Mouse (Mus musculus): Measurements from ENCODE around the gene Fam171a2.

Fam171a2 gene

DNA sequence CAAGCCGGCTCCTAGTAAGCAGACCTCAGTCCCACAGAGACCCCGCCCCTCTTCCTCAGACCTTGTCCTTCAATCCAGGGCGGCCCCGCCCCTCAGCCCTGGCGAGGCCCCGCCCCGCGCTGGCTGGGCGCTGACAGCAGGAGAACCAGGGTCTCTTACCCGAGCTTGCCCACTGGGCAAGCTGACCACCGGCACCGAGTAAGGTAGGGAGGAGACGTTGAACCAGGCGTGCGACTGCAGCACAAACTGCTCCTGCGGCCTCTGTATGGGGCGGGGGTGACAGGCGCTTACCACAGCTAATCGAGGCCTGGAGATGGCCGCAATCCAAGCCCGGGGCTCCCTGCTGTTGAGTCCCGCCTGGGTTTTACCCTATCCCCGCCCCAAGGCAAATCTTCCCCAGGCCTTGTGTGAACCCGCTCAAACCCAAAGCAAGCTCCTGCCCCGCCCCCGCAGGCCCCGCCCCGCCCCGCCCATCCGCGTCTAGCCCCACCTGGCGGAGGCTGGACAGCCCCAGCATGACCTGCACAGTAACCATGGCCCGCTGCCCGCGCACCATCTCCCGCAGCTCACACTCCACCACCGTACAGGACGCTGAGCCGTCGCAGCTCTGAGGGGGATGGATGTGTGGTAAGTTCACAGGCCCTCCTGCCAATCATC lies 8.4 kb upstream of the Fam171a2 start:
- in situ Hi-C loops (cut with MboI, MseI): no loop called here

DNA sequence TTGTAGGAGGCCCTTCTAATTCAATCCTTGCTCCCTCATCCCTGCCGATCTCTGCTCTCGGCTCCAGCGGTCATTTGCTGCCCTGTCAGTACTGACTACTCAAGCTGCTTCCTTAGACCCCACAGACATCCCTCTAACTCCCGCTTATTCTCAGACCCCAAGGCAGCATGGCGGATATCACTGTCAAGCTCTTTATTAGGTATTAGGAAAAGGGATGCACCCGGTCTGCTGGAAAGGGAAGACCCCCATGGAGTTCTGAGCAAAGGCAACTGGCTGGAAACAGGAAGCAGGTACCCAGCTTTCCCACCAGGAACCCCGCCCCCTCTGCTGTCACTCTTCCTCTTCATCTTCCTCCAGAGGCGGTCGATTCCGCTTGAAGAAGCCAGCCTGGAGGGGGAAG lies 5.6 kb upstream of the Fam171a2 start:
- in situ Hi-C loops (cut with MboI, MseI): no loop called here

DNA sequence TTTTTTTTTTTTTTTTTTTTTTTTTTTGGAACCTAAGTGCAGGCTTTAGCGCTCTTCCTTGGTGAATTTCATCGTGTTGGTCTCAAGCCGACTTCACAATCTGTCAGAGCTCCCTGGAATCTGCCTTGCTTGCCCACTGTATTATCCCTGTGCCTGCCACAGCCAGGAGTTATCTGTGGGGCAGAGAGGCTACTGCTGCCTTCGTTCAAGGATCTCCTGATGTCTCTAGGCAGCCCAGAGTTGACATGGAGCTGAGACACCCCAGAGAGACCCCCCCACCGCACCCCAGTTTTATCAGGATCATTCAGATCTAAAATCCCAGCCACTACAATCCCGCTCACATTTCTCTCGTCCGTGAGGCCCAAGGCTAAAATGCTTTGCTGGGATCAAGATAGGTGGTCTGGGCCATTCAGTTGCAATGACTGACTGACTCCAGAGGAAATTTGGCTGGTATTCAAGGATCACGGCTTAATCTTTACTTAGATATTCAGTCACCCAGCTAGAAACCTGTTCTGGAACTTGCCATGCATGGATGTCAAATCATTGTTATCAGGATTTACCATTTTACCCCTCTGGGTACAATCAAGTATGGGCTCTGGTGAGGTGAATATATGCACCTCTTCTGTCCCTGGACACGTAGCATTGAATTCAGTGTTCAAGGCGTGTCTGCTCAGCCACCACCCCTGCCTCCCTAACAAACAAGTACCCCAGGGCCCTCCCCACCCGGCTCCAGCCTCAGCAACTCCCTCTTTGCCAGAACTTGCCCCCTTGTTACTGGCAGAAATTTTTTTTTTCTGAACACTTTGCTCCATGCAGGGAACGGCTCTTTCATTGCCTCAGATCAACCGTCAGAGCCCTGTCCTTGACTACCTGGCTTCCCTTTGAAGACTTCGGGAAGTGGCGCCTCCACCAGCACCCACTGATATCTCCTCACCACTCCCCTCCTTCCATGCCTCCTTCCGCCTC lies 1.8 kb upstream of the Fam171a2 start:
- in situ Hi-C loops (cut with MboI, MseI): no loop called here

DNA sequence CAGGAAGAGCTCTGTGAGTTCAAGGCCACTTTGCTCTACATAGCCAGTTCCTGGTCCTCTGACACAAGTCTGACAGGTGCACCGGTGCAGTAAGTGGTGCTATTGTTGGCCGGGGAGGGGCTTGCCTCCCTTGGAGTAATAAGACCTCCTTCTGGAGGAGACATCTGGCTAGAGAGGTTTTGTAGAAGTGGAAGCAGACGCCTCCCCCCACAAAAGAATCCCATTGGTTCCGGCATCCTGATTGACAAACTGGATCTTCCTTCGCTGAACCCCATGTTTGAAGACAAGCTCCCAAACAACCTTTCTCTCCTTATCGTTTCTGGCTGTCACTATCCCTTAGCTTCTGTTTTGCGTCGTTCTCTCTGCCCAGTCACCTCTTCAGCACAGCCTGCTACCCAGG lies 845 bp upstream of the Fam171a2 start:
- in situ Hi-C loops (cut with MboI, MseI): no loop called here

DNA sequence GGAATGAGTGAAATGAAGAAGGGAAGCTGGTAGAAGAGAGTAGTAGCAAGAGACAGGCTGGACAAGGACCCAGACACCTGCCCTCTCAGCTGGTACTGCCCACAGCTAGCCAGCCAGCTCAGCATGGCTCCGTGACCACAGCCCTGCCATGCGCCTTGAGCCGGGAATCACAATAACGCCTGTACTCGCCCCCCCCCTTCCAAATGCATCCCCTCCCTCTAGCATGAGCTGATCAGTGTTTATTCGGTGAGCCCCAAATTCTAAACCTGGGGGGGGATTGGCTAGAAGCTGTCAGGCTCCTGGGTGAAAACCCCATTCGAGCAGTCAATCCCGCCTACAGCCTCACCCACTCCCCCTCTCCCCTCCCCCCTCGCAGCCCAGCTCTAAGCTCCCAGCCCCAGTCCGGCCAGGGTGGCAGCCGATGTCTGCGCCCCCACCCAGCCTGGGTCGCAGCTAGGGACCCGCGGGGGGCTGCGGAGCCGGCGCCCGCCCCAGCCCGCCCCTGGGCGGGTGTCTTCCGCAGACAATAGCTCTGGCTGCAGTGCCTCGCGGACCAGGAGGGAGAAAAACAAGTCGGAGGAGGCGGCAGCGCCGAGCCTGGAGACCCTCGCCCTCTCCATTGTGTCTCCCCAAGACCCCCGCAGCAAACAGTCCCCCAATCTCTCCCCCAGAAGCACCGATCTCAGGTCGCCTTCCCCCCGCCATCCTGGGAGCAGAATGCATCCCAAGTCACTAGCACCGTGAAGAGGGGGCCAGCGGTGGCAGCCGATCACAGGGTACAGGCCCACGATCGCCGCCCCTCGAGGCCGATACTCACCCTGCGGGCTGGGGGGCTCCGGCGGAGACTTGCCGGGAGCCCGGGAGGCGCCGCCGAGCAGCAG lies 661 bp downstream of the Fam171a2 start:
- in situ Hi-C loops (cut with MboI, MseI): no loop called here

DNA sequence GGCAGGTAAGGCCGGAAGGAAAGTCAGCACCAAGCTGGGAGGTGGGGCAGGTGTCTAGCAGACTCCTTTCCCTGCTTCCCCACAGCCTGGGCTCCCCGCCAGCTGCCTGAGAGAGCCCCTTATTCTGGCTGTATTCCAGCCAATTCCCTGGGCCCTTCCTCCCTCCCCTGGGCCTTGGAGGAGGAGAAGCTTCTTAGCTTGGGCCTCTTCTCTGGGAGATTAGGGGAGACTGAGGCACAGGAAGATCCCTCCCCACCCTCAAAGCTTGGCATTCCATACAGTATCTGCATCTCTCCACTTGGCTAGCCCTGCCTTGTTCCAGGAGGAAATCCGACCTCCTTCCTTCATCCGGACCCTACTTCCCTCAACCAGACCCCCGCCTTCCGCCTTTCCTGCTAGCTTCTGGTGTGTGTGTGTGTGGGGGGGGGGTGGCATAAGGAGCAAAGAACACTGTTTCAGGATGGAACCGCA lies 1.6 kb downstream of the Fam171a2 start:
- in situ Hi-C loops (cut with MboI, MseI): no loop called here

DNA sequence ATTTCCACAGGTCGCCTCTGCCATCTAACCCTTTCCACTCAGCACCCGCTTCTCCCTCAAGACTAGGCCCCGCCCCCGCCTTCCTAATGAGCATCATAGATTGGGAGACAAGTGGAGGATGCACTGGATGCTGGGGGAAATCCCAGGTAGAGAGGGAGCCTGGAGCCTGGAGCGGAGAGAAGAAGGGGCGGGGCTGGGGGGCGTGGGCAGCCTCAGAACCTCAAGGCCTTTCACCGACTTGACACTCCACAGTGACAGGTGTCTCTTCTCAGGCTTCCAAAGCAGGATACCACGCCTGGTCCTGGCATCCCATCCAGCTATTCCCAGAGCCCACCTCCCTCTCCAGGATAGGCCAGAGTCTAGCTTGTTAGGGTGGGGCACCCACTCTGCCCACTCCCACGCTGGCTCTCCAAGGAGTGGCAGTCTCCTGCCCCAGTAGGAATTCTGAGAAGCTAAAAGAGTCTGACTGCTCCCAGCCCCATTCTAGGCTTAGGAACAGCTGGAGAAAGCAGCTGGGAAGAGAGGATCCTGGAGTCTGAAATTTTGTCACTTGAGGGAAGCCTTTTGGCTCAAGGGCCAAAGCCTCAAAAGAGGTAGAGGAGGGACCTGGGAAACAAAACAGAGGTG lies 2.1 kb downstream of the Fam171a2 start:
- in situ Hi-C loops (cut with MboI, MseI): no loop called here

DNA sequence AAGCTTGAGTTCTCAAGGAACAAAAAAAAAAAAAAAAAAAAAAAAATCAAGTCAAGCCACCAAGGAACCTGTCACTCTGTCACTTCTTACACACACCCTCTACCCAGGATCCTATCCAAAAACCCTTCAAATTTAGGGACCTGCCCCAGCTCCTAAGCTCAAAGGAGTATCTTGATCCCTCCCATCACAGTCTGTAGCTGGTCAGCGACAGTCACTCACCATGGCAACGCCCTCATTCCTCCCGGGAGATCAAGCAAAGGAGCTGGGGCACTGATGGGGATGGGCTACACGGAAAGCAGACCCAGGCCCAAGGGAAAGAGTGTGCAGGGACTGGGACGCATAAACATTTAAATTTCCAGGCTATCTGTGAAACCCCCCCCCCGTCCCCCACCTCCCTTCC lies 2.7 kb downstream of the Fam171a2 start:
- in situ Hi-C loops (cut with MboI, MseI): no loop called here

DNA sequence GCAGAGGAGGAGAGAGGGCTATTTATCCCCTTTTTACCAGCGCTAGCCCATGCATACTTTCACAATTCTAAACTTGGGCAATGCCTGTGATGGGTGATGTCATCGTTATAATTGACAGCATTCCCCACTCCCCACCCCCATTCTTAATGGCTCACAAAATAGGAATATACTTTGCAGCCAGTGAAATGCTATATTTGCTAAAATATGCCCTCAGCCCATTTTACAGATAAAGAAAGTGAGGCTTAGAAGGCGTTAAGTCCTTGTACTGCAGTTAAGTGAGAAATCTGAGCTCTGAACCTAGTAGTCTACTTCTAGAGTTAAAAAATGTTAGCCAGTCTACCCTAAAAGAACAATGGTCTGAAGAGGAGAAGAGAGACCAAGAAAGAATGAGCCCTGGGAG lies 3.2 kb downstream of the Fam171a2 start:
- in situ Hi-C loops (cut with MboI, MseI): no loop called here

DNA sequence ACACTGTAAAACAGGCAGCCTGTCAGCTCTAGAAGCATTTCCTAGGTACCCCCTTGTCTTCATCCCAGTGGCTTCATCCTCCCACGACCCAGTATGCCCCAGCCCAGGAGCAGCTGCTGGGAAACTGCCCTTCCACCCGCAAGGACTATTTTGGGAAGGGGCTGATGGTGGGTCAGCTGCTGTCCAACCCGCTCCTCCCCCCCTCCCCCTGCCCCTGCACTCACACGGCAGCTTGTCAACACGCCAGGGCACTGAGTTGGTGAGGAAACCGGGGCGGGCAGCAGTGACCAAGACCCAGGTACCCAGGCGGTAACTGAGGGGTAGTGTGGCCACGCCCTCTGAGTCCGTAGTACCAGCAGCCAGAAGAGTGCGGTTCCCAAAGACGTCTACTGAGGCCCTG lies 3.7 kb downstream of the Fam171a2 start:
- in situ Hi-C loops (cut with MboI, MseI): no loop called here

DNA sequence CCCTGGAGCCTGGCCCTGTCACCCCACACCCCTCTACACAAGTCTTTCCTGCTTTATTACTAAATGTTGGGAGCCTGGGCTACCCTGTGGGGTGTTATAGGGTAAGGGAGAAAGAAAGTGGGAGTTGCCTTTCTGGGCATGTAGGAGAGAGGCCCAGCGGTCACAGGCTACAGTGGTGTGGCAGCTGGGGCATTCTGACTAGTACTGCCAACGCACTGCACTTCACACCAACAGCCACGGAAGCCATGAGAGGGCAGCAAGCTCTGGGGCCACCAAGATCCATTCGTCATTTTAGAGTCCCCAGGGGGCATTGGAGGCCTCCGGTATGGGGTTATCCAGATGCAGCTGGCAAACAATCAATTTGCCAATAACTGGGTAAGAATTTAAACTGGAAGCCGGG lies 5.4 kb downstream of the Fam171a2 start:
- in situ Hi-C loops (cut with MboI, MseI): no loop called here

DNA sequence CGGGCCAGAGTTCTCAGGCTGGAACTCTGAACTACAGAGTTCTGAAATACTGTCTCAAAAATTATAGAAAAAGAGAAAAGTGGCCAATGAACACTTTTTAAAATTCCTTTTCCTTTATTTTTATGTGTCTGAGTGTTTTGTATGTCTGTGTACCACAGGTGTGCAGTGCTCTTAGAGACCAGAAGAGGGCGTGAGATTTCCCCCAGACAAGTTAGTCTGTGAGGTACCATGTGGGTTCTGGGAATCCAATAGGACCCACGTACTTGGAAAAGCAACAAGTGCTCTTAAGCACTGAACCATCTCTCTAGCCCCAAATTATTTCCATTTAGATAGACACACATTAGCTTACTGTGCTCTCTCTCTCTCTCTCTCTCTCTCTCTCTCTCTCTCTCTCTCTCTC lies 6.0 kb downstream of the Fam171a2 start:
- in situ Hi-C loops (cut with MboI, MseI): no loop called here

DNA sequence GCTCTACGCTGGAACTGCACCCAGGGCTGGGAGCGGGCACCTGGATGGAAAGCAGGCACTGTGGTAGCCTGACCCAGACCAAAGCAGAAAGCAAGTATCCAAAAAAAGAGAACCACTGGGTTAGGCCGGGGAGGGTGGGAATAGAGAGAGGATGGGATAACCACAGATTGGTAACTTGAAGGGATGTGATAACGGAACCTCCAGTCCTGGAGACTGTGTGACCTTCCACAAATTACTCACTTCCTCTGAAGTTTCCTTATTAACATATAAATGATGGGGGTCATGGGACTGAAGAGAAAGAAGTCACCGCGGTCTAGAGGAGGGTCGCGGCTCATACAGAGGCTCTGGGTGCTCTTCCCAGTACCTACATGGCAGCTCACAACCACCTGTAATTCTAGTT lies 7.2 kb downstream of the Fam171a2 start:
- in situ Hi-C loops (cut with MboI, MseI): no loop called here

DNA sequence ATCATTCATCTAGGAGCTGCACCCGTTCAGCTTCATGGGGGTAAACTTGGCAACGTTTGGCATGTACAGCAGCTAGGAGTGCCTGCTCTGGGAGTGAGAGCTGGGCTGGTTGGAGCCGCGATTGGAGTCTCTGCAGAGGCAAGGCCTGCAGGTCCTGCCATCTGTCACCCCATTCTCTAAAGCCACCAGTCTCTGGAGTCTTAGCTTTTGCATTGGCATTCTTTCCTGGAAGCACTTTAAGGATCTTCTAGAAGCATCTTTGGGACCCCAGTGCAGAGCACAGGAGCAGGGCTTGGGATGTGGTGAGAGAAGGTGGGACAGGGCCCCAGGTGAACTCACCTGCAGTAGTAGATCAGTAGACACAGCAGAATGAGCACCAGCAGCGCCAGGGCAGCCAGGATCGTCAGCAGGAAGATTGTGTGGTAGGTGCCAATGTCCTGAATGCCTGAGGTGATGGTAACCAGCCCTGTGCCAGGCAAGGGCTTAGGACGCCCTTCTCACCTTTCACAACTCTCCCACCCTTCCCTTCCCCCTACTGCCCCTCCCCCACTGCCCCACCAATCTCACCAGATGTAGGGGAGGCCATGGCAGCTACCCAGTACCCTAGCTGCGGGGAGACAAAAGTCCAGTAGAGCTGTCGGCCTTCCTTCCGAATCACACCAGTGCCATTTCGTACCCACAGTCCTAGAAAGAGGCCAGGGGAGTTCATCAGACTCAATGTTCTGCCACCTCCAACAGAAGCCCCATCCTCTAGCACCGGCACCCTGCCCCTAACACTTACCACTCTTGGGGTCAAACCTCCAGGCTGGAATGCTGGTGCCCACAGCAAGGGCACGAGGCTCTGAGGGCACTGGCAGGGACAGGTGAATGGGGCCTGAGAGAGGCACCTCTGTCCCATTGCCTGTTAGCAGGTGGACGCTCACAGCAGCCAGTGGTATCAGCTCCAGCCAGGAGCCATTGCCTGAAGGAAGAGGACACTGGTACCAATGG lies 8.1 kb downstream of the Fam171a2 start:
- in situ Hi-C loops (cut with MboI, MseI): loop anchor here in 1 of 2 experiments (10.0 kb wide), 1 partner anchor 145 kb away; the partner anchor contains the start of gene Atxn7l3

DNA sequence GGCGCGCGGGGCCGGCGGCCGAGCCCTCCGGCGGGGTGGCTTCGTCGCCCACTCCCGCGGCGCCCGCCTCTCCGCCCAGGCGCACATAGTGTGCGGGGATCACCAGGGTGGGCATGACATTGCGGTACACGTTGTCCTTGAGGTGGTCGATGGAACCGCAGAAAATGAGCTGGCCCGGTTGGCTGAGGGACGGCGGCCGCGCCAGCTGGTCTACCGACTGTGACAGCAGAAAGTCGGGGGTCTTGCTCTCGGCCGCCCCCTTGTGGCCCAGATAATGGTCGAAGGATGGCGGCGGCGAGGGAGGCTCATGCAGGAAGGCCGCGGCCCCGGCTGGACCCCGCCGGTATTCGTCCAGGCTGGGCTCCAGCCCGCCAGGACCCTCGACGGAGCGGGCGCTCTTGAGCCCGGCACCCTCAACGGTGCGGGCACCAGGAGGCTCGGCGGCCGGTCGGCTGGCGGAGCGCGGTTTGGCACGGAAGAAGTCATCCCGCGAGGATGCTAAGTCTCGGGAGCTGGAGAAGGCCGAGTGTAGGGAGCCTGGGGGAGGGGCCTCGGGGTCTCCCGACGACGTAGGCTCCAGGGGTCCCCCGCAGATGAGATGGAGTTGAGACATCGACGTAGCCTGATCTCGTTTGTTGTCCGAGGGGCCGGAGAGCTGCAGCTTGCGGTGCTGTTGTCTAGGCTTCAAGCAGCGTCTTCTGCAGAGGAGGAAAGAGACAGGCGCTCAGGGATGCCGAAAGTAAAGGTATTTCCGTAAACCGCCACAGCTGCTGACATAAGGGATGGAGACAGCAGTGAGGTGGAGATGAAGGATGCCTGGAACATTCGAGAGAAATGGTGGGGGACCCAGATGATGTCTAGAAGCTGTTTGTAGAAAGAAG lies 9.0 kb downstream of the Fam171a2 start:
- in situ Hi-C loops (cut with MboI, MseI): loop anchor here in 1 of 2 experiments (10.0 kb wide), 1 partner anchor 144 kb away; the partner anchor contains the start of gene Atxn7l3

DNA sequence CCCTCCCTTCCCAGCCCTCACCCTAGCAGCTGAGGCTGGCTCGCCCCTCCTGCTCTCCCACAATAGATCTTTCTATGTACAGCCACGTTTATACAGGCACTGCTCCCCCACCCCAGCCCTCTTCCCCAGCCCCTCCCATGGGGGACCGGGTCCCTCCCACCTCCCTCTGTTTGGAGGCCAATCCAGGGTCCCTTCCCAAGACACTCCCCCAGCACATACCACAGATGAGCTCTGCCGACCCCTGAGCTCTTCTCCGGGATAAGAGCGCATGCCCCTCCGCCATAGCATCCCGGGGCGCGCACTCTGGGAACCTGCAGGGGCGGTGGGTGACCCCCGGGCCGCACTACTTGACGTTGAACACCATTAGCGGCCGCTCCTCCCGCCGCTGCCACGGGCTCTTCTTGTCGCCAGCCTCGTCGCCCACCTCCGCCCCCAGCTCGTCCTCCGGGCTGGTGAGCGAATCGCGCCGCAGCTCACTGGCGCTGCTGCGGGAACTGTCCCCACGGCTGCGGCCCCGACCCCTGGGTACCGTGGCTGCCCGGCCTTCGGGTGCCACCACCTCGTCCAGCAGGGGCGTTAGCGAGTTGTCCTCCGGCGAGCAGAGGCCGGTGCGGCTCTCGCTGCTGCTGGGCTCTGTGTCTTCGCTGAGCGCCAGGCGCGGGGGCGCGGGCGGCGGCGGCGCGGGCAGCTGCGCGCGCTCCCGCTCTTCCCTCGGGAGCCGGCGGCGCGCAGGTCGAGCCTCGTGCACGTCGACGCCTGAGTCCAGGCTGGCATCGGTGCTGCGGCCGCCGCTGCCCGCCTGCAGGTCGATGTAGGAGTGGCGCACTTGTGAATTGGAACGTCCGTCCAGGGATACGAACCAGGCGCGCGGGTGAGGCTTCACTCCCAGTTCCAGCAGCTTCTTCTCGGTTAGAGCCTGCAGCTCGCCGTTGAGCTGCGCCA lies 10.1 kb downstream of the Fam171a2 start:
- in situ Hi-C loops (cut with MboI, MseI): loop anchor here in 1 of 2 experiments (10.0 kb wide), 1 partner anchor 143 kb away; the partner anchor contains the start of gene Atxn7l3

DNA sequence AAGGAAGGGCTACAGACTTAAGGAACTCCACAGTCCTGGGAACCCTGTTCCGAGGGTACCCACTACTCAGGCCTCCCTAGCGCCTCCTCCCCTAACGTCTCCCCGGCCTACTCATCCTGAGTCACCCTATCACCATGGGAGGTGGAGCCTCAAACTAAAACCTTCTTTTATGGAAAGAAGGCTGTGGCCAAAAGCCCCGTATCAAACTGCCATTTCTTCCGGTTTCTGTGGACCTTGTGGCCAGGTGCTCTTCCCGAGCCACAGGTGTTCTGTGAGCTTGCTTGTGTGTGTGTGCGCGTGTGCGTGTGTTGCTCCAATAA lies 11.1 kb downstream of the Fam171a2 start:
- in situ Hi-C loops (cut with MboI, MseI): loop anchor here in 1 of 2 experiments (10.0 kb wide), 1 partner anchor 142 kb away; the partner anchor contains the start of gene Atxn7l3

All from T-helper 17 cell (primary cell).